Mouse (Mus musculus) heart, adult 2 months (tissue): ENCODE results near the gene Erich6b.

Source experiments
- CTCF ChIP-seq: fragments of 200-600 bp; IDR thresholded peaks from 2 replicates; pipeline ENCODE4 v1.8.1; 2022; ENCODE audit warnings: antibody characterized with exemption, mild to moderate bottlenecking, moderate library complexity
- POLR2A ChIP-seq: fragments of 200-500 bp; IDR thresholded peaks from 2 replicates; pipeline ENCODE4 v1.6.1; 2011; ENCODE audit warnings: mild to moderate bottlenecking, low read depth, low read length, control low read depth; ENCODE audit not compliant: insufficient read depth

DNA sequence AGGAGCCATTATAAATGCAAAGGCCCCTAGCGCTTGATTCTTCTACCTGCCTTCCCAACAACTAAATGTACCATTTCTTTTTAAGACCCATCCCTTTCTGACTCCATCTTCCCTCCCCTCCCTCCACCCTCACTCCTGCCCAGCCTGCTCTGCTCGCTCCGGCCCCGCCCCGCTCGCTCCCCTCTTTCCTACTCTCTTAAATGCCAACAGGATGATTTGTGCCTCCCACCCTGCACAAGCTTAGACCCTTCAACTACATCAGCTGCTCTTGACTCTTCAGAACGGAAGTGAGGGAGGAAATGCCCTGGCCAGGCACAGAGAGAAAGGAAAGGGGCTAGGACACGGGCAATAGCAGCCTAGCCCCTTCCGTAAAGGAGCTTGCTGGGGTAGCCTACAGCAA, 4.0 kb downstream of the Erich6b start:
- TF ChIP-seq CTCF, result no peak
- no peak for TF ChIP-seq POLR2A
